Mouse (Mus musculus): ENCODE measurements around the gene Celf2.

Celf2 gene

DNA sequence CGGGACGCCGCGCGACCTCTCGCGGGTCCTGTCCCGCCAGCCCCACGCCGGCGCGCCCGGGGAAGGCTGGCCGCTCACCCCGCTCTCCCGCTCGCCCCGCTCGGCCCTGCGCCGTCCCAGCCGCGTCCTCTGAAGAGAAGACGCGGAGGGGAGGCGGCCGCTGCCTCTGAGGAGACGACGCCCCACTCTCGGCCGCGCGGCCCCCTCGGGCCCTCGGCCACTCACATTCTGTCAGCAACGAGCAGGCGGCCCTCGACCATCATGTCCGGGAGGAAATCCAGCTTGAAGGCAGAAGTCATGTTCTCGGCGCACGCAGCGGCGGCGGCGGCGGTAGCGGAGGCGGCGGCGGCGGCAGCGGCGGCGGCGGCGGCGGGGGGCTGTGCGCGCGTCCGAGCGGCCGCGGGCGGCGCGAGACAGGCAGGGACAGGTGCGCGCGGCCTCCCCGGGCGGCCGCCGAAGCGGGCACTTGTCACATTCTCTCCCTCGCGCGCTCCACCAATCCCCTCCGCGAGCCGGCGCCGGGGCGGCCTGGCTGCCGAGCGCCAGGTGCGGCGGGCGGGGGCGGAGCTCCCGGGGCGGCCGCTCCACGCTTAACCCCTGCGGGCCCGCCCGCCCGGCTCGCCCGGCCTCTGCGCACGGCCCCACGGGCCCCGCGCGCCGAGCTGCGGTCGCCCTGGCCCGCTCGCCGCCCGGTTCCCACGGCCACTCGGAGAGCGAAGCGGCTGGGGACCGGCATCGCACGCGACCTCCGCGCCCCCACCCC is 637.1 kb downstream of the Celf2 start:
- in situ Hi-C loops (cut with MseI, MboI): no loop called here

DNA sequence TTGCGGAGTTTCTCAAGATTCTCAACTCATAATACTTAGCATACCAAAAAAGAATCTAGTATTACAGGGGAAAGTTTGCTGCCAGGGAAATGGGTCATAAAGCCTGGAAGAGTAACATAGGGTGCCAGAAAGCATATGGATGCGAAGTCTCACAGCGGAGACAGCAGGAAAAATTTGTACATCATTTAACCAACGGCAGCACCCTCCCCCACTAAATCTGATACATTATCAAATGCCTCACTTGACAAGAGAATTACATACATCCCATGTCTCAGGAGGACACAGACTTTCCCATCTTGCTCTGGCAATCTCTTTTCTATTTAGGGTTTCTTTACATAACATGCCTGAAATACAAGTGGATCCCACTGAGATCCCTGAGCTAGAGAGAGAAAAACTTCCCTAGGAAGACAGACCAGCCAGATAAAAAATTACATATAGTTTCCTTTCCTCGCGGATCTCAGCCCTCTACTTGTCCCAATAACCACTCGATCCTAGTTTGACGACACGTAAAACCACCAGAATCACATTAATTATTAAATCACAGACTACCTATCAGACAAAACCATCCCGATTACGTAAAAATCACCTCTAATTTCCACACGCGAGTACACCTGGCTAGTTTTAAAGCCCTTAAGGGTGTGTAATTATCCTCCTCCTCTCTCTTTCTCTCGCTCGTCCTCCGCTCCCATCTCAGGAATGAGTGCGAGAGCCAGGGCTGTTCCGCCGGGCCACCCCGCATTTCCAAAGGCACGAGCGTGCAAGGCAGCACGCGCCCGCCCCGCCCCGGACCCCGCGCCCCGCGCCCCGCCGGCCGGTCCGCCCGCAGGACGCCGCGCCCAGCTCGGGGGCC is 637.9 kb downstream of the Celf2 start:
- in situ Hi-C loops (cut with MseI, MboI): no loop called here

DNA sequence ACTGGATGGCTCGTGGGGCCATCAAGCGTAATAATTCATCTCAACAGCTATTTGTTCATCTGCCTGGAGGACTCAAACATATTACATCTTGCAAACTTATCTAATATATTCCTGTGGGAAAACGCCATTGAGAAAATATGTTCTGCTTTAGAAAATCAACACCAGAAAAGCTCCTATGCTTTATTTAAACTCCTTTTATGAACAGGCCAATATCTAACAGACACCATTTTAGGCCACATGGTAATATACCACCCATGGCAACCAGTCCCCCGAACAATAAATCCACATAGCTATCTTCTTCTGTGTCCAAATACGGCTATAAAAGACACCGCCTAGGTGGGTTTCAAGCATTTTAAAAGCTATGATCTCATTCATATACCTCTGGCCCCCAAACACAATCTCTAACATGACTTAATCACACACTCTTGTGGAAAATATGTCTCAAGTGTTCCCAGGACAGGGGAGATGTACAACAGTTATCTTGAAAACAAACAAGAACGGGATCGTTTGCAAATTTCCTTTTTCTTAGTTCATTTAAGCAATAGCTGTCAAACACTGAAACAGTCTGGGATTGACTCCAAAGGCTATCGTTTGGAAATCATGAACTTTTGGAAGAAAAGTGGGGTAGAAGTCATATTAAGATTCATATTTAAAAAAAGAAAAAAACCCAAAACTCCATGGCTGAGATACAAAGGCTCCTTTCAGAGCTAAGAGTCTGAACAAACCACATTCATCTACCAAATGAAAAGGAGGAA is 639.2 kb downstream of the Celf2 start:
- in situ Hi-C loops (cut with MseI, MboI): no loop called here

DNA sequence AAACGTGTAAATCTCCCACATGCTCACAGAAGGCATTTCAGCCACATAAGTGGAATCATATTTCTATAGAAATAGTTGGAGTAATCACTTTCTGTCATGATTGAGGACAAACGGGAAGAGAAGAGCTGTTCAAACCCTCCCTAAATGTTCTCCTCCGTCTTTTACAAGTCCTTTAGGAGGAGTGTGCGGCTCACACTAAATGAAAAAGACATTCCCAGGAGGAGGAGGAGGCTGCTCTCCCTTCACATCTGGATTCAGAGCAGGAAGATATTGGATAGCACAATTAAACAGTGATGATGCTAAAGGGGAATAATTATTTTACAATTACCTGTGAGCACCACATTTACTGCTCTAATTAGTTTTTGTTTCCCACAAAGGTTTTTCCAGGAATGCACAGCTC is 642.1 kb downstream of the Celf2 start:
- in situ Hi-C loops (cut with MseI, MboI): no loop called here

DNA sequence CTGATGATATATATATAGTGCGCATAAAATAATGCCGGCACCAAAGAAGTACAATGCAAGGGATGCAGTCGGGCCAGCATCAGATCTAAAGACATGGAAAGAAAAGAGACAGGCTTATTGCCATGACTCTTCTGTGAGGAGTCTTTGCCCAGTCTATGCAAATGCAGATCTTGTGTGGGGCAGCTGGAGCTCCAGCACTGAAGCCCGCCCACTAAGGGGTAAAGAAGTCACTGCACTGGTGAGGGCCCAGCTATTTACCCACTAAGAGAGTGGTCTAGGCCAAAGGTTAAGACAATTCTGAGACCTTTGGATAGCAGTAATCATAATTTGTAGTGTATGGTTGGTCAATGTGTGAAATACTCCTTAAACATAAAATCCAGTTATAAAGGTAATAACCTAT is 643.6 kb downstream of the Celf2 start:
- in situ Hi-C loops (cut with MseI, MboI): no loop called here

DNA sequence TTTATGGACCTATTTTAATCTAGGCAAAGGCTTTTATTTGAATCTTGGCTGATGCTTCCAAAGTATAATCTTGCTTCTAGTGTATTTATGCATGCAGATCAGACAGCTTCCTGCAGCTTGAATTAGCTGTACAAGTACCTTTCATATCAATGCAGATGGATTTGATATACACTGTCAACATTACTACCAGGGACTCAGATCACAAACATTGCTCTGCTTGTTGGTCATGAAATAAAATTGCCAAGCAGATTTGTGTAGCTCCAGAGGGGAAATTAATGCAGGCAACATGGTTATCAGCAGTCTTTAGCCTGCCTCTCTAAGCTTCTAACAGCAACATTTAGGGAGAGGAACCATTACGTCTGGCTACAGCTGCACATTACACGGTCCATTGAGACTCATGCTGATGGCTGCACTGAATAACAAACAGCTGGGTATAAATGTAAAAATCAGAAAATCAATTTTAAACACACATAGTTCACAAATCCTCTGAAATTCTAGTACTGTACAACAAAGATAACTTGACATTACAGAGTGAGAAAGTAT is 659.2 kb downstream of the Celf2 start:
- in situ Hi-C loops (cut with MseI, MboI): no loop called here

DNA sequence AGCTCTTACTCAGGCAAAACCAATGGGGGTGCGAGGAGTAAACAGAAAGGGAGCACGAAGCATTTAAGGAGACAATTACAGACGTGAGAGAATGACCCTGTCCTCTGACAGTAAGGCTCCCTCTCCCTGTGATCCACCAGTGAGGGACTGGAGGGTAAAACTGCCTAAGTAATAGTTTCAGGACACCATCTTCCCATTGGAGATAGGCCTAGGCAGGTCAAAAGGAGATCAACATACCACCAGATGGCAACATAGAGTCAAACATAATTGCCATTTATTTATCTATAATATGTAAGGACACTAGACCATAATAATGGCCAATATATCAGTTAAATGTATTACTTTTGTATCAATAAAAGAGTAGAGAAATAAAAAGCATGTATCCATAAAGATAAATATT is 660.0 kb downstream of the Celf2 start:
- in situ Hi-C loops (cut with MseI, MboI): no loop called here

DNA sequence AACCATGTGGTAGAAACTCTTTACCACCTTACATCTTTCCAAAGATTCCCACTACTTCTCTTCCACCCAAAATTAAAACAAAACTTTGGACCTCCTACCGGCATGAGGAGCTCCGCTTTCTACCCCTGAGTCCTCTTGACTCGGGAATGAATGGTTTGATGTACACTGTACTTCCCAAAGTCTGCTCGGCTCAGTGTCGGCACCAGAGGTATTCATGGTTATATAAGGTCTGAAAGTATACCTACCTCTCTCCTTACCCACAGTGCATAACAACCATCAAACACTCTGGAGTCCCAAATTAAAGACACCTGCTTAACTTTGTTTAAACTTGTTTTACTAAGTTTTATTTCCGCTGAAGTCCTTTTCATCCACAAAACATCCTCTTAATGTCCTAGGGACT is 679.3 kb downstream of the Celf2 start:
- in situ Hi-C loops (cut with MseI, MboI): no loop called here

DNA sequence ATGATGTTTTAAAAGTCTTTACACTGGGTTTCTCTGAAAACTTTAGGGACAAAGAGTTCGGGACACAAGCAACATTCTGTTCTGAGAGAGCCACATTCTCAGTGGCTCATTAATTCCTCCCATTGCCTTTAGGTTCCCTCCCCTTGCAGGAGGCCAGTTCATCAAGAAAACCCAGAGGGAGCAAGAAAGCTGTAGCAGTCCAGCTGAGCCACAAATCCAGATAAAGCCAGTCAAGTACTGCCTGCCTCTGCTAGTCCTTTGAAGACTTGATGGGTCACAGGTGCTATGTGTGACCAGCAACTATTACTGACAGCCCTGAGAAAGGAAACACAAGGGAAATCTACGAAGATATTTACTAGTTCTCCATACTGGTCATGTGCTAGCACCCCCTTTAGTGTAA is 681.8 kb downstream of the Celf2 start:
- in situ Hi-C loops (cut with MseI, MboI): no loop called here

DNA sequence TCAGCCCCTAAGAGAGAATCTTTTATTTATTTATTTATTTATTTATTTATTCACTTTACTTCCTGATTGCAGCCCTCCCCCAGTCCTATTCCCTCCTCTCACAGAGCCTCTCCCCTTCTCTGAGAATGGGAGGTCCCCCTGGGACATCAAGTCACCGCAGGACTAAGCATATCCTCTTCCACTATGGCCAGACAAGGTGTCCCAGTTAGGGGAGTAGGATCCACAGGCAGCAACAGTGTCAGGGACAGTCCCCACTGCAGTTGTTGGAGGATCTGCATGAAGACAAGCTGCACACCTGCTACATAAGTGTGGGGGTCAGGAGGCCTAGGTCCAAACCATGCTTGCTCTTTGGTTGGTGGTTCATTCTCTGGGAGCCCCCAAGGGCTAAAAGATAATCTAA is 686.3 kb downstream of the Celf2 start:
- in situ Hi-C loops (cut with MseI, MboI): no loop called here

DNA sequence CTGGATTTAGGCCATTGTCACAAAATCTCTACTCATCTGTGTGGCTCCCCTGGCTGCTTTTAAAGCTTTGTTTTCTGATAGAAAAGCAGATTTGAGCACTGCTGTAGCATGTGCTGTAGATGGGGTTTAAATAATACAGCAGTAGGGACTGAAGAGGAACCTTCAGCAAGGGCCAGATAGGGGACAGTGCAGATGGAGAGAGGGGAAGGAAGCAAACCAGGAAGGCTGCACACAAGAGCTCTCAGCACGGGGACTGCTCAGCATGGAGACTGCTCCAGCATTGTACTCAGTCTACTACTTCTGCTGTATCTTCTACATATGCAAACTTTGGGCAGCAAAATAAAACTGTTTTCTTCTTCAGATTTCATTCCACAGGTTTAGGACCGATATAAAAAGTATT is 687.8 kb downstream of the Celf2 start:
- in situ Hi-C loops (cut with MseI, MboI): no loop called here

DNA sequence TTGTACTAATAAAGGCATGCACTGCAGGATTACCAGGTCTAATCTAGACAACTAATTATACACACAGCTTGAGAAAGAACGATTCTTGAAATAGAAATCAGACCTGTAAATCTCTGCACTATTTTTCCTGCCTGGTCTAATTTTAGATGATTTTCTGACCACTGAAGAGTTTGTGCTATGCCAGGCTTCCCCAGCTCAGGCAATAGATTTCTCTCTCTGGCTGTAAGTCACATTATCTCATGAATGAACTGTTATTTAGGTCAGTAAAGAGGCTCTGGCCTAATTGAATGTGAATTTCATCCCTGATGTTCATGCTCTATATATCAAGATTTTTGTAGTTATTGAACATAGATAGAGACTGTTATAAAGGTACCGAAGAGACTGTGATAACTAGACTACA is 694.1 kb downstream of the Celf2 start:
- in situ Hi-C loops (cut with MseI, MboI): no loop called here

DNA sequence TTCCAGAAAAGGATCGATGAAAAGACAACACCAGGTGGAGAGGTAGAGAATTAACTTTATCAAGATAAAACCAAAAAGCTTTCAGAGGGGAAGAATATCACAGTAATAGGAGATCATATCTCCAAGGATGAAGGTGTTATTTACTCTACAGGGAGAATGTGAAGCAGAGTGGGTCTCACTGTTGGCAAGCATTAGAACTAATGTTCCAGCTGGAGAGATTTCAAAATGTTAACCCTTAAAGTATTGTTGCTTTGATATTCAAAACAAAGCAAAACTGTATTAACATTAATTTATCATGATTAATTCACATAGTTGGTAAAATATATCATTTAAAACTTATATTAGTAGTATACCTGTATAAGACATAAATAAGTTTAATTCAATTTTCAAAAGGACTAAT is 700.6 kb downstream of the Celf2 start:
- in situ Hi-C loops (cut with MseI, MboI): no loop called here

DNA sequence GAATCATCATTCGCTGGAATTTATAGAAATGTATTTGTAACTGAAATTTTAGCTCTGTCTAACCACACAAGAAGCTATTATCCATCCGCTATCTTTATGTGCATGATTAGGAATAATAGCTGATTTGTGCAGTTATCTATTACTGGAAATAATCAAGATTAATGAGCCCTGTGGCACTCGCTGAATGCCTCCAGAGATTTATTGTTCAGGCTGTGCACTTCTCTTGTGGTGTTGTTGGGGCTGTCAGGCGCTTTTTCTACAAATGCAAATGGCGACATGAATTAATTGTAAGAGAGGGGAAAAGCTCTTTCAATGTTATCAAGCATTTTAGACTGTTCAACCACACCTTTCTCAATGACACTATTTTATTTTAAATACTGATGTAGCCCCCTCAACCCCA is 712.6 kb downstream of the Celf2 start:
- in situ Hi-C loops (cut with MseI, MboI): no loop called here

DNA sequence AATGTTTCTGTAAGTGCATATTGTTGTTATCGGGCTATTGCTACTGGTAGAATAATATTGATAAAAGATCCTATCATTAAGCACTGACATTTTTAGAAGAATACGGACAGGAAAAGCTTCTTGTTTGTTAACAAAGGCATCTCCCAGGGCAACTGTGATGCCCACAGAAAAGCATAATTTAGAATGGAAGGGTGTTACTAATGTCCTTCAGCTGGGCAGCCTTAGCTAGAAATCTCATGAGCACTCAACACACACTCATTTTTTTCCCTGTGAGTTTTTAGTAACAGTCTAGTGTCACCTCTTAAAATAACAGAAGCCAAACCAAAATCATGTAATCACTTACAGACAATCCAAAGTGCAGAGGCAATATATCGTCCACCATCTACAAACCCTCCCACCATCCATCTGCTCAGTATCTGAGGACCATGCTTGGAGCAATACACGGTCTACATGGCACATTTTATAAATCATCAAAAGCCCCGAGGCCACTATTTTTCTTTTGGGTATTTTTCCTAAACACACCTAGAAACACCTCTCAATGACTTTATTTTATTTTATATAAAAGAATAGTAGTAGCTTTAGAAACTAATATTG is 713.3 kb downstream of the Celf2 start:
- in situ Hi-C loops (cut with MseI, MboI): no loop called here

DNA sequence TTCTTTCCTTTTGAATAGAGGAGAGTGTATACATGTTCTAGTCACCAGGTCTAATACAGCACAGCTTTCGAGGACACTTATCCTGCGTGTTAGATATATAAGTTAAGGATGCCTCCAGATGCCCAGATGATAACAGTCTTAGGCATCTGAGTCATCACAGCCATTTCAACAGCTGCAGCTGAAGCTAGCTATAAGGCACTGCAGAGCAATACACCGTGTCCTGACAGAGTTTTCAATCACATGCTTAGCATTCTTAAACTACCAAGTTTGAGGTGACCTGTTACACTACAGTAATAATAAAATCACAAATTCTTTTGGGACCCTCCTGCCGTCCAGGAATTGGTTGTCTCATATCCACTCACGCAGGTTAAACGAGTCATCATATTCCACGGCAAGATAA is 714.5 kb downstream of the Celf2 start:
- in situ Hi-C loops (cut with MseI, MboI): no loop called here

DNA sequence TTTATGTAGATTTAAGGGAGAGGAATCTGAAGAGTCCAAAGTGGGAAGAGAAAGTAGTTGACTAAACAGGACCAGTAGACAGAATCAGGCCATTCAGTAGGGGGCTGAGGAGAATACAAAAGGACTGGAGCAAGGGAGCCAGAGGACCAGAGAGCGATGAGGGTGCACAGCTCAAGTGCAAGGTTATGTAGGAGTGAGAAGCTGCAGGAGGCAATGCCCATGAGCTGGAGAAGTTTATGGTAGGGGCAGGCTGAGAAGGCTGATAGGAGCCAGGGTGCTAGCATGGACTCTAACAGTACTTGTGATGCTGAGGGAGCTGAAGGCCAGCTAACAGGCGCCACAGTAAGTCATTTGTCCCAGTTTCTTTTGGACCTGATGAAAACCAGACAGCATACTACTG is 718.5 kb downstream of the Celf2 start:
- in situ Hi-C loops (cut with MseI, MboI): no loop called here

DNA sequence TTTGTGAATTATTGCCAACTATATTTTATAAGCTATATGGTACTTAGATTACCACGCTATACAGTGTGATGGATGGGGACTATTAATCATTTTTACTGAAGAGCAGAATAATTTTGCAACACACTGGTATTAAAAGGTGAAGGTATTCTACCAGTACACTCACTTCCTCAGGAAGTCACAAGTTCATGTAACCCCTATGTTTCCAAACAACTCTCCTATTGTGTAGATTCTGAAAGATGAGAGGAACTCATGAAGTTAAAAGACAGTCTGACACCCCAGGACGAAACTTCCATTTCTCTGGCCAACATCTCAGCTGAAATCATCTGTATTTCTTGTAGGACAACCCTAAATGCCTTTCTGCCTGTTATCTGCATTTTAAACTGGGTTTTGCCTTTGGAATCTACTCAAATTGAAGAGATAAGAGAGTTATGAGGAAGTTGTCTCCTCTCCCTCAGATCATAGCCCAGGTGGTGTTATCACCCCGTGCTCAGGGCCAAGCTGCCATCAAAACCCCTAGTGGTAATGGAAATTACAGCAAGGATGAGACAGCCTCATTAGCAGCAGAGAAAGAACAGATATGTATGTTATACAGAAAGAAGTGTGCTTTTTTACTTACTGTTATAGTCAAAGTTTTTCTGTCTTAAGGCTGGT is 722.7 kb downstream of the Celf2 start:
- in situ Hi-C loops (cut with MseI, MboI): no loop called here

DNA sequence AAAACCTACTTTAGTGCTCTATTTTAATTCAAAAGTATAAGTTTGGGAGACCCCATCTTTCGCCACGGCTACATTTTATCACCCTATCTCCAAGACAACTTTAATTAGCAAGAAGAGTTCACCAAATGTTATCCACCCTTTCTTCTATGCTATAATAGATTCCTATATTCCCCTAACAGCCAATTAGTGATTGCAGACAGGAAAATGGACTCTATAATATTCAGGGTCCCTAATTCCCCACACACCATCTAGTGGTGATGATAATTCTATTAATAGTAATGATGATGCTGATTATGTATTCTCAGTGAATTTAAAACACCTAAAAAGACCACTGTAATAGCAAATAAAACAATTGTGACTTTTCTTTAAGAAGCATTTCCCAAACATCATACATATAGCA is 739.1 kb downstream of the Celf2 start:
- in situ Hi-C loops (cut with MseI, MboI): no loop called here

DNA sequence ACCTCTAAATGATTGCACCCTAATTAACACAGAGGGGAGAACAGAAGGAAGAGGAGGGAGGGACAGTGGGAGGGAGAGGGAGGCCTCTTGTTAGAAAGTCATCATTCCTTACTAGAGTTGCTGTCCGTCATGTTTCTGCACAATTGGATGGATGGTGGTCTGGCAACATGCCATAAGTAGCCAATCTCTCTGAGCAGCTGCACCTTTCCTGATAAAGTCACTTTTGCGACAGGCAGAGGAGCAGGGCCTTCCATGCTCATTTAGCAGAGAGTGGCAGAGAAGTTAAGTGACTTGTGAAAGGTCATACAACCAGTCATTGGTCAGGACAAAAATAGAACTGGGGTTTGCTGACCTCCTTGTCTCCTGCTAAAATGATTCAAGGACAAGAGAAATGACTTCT is 747.0 kb downstream of the Celf2 start:
- in situ Hi-C loops (cut with MseI, MboI): no loop called here

DNA sequence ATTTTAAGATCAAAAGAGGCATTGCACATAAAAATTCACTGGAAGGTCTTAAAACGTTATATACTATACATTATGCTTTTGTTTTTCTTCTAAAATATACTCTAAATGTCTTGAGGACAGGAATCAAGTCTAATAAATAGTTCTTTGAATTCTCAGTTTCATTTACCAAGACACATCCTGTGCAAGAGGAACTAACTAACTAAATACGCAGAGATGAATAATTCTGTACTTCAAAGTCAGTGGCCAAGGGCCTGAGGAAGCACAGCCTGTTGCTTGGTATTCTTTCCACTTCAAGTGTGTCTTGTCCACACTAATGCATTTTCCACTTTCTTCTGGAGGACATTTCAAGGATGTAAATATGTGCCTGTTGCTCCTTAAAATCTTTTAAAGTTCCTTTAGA is 766.2 kb downstream of the Celf2 start:
- in situ Hi-C loops (cut with MseI, MboI): no loop called here

Data from mouse trophoblast stem cell (cell line).